Mouse (Mus musculus) megakaryocyte, embryonic 14.5 days (primary cell): ENCODE data around the gene Col23a1.

Source experiments
- FLI1 ChIP-seq: IDR thresholded peaks from 2 replicates; pipeline ENCODE4 v1.6.1; 2012; ENCODE audit warnings: low read length, inconsistent platforms, mixed read lengths
- GATA1 ChIP-seq: IDR thresholded peaks from 3 replicates; pipeline ENCODE4 v1.6.1; 2012; ENCODE audit warnings: mixed read lengths, low read length, inconsistent platforms, borderline replicate concordance

- TF ChIP-seq GATA1 (no peak), FLI1 (no peak)
These were observed 243.4 kb downstream of the Col23a1 start for GRCm38 (mm10) chr11:51533128-51533533.
